Mouse (Mus musculus) NIH3T3 (cell line): ENCODE measurements around the gene Upf2.
"Not testable (repeated sequence)": the region's sequence is repeated elsewhere in the genome, so short reads cannot be mapped to it uniquely, and the experiment has no call there.

ENCODE experiments used
- DNase-seq: peaks from one replicate; pipeline ENCODE4 v3.0.0-alpha.2; 2012; ENCODE audit warnings: low read depth

Upf2 gene

GRCm38 (mm10) chr2:6071598-6072440 is 120.5 kb downstream of the Upf2 start:
- DNase-seq, result peak; percentile 27

- DNase-seq, result no peak
Measured at GRCm38 (mm10) chr2:6072685-6073260, 121.5 kb downstream of the Upf2 start.

DNA sequence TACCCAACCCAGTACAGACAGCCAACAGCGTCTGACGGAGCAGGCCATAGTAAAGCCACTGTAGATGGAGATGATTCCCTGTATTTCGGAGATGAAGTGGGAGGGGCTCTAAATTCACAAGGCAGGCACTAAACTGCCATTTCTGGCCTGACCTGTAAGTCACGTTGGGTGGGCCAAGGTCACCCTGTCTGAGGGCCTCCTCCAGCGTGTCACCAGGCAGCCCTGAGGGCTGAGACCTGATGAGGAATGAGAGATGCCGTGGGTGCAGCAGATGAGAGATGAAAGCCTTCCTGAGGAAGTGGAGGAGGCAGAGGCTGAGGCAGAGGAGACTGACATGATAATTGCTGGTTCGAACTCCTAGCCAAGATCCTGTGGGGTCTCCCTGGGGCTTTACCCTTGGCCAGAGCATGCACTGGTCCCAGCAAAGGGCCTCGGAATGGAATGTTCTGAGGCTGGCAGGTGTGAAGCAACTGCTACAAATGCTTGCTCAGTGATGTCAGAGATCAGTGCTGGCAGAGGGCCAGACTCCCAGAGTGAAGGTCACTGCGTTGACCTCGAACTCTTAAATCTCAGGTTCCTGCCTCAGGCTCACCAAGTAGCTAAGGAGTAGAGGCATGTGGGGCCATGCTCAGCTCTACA is 123.7 kb downstream of the Upf2 start:
- DNase-seq, result peak; percentile 78

GRCm38 (mm10) chr2:6075530-6075896 is 124.2 kb downstream of the Upf2 start:
- DNase-seq, result no peak

- DNase-seq, result no peak
Measured at GRCm38 (mm10) chr2:6080037-6080436, 128.8 kb downstream of the Upf2 start.

- peak; percentile 57 for DNase-seq
Measured at GRCm38 (mm10) chr2:6081108-6081507, 129.8 kb downstream of the Upf2 start.

GRCm38 (mm10) chr2:6082615-6083014 is 131.3 kb downstream of the Upf2 start:
- no peak for DNase-seq

- DNase-seq, result no peak
Measured at GRCm38 (mm10) chr2:6083696-6084095, 132.4 kb downstream of the Upf2 start.

- no peak for DNase-seq
Measured at GRCm38 (mm10) chr2:6085622-6086530, 134.6 kb downstream of the Upf2 start.

- no peak for DNase-seq
Measured at GRCm38 (mm10) chr2:6087151-6087550, 135.9 kb downstream of the Upf2 start.

DNA sequence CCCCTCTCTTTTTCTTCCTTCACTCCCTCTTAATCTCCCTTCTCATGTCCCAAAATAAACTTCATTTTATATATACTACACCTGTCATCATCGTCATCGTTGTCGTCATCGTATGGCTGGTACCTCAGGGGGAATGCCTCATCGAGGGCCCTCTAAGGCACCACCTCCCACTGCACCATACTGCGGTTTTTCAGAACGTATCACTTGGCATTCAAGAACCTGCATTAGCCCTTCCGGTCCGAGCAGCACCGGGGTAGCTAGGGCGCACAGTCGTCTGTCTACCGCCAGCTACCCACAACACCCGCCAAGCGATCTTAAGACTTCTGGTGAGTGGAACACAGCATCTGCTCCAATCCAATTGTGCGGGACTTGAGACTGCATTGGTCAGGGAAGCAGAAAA is 138.7 kb downstream of the Upf2 start:
- DNase-seq, result not testable (repeated sequence)

DNA sequence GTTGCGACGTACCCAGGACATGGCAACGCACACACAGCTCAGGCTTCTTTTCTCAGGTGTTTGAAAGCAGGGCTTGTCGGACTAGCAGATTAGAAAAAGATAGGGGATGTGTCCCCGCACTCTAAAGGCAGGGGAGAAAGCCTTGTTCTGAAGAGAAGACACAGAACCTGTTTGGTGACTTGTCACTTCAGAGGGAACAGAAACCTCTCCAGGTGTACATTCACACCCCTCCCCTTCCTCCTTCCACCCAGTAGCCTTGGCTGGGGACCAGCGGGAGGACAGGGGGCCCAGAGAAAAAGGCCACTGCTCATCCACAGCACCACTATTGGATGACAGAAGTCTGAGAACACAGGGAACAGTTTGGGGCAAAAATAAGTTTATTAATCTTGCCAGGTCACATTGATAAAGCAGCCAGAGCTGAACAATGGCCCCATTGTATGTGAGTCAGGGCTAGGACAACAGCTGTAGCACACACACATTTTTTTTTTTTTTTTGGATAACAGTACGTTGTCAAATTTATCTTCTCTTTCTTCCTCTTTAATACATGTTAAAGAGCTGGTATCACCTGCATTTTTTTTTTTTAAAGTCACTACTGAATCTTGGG is 145.9 kb downstream of the Upf2 start:
- no peak for DNase-seq

- DNase-seq, result peak; percentile 68
Measured at GRCm38 (mm10) chr2:6098924-6099323, 147.7 kb downstream of the Upf2 start.

GRCm38 (mm10) chr2:6099443-6099842 is 148.2 kb downstream of the Upf2 start:
- DNase-seq, result no peak

- no peak for DNase-seq
Measured at GRCm38 (mm10) chr2:6100027-6100749, 148.9 kb downstream of the Upf2 start.

- DNase-seq, result no peak
Measured at GRCm38 (mm10) chr2:6100755-6101154, 149.5 kb downstream of the Upf2 start.

DNA sequence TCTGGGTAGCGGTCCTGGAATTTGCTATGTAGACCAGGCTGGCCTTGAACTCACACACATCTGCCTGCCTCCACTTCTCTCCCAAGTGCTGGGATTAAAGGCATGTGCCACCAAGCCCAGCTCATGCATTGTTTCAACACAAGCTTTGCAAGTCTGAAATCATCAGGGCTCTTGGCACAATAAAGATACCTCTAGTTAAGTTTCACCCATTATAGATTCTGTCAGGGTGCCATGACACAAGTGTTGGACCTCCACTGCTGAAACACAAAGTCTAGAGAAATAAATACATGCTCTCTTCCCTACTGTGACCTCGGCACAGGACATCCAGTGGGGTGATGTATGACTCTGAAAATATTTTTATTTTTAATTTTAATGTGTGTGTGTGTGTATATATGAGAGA is 154.2 kb downstream of the Upf2 start:
- no peak for DNase-seq
